Mouse (Mus musculus) lung, postnatal 14 days (tissue): ENCODE measurements around the gene Zfp354a.
"Not testable (repeated sequence)": the region's sequence is repeated elsewhere in the genome, so short reads cannot be mapped to it uniquely, and the experiment has no call there.

Experiments
- DNase-seq: peaks from one replicate; pipeline ENCODE4 v3.0.0; 2021

The Zfp354a gene

GRCm38 (mm10) chr11:51059151-51059571, at the start of gene Zfp354a:
TSS of gene Zfp354a (plus strand) at chr11:51059257.
- peak; percentile 72 for DNase-seq

- peak; percentile 46 for DNase-seq
Measured at GRCm38 (mm10) chr11:51011821-51012220, 47.2 kb upstream of the Zfp354a start.

GRCm38 (mm10) chr11:51013936-51014335, 45.1 kb upstream of the Zfp354a start, which contains the start of gene Olfr54:
TSS of gene Olfr54 (plus strand) at chr11:51014236.
- no peak for DNase-seq

DNA sequence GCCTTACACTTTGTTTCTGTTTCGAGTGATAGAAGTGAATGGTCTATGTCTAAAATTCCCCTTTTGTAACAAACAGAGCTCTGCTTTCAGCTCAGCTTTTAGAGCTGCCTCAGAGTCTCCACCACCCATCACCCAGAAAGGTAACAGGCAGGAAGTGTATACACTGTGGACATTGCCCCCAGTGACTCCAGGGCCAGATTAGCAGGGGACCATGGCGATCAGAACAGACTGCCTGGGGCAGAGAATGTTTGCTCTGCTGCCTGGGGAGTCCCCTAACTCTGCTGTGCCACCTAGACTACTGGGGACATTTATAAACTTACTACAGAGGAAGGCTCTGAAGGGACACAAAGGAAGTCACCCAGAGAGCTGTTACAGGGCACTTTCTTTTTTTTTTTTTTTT, 42.7 kb upstream of the Zfp354a start:
- no peak for DNase-seq

DNA sequence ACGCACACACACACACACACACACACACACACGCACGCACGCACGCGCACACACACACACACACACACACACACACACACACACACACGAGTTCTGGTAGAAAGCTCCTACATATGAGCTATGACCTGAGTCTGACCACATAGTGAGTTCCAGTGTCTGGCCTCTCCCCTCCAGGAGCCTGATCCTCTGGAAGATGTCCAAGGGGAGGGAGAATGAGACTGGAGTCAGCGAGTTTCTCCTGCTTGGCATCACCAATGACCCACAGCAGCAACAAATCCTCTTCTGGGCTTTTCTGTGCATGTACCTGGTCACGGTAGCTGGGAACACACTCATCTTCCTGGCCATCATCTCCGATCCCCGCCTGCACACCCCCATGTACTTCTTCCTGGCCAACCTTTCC, 32.2 kb upstream of the Zfp354a start:
- DNase-seq = not testable (repeated sequence)

DNA sequence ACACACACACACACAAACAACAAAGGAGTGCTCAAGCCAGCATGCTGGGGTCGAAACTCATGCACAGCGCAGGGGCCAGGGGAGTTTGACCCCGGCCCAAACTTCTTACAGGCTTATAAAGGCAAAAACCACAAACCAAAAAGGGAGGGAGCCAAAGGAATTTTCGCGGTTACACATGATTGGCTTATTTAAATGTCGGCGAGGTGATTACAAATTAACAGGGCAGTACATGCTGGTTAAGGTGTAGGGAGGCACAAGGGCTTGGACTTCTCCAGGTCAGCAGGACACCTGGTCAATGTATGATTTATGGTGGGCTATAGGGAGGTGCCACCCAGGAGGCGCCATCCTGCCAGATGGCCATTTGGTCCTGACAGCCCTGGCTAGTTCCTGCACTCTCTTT, 29.7 kb upstream of the Zfp354a start:
- not testable (repeated sequence) for DNase-seq

GRCm38 (mm10) chr11:51030225-51030624, 28.8 kb upstream of the Zfp354a start:
- DNase-seq = no peak

DNA sequence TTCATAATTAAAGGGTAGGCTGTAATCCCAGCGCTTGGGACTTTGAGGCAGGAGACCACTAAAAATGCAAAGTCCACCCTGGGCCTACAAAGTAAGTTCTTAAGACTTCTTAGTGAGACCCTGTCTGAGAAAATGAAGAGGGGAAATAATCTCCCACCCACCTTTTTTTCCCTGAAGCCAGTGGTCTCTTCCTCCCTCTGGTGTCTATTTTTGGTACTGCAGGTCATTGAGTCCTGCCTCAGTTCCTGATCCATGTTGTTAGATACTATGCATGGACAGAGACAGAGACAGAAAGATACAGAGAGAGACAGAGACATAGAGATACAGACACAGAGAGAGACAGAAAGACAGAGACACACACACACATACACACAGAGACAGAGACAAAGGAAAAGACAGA, 26.2 kb upstream of the Zfp354a start:
- DNase-seq = peak; percentile 39

DNA sequence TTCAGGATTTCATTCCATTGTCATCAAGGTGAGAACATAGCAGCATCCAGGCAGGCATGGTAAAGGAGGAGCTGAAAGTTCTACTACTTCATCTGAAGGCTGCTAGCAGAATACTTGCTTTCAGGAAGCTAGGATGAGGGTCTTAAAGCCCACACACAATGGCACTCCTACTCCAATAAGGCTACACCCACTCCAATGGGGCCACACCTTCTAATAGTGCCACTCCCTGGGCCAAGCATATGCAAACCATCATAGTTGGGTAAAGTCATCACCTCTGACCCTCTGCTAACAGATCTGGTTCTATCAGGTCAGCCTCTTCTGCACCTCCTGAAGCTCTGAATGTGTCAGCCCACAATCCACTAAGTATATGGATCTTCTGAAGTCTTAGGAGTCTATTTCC, 24.9 kb upstream of the Zfp354a start:
- DNase-seq = not testable (repeated sequence)

- peak; percentile 4 for DNase-seq
Measured at GRCm38 (mm10) chr11:51035951-51036350, 23.1 kb upstream of the Zfp354a start.

DNA sequence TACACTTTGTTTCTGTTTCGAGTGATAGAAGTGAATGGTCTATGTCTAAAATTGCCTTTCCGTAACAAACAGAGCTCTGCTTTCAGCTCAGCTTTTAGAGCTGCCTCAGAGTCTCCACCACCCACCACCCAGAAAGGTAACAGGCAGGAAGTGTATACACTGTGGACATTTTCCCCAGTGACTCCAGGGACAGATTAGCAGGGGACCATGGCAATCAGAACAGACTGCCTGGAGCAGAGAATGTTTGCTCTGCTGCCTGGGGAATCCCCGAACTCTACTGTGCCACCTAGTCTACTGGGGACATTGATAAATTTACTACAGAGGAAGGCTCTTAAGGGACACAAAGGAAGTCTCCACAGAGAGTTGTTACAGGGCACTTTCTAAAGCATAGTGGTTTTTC, 14.3 kb upstream of the Zfp354a start:
- not testable (repeated sequence) for DNase-seq

DNA sequence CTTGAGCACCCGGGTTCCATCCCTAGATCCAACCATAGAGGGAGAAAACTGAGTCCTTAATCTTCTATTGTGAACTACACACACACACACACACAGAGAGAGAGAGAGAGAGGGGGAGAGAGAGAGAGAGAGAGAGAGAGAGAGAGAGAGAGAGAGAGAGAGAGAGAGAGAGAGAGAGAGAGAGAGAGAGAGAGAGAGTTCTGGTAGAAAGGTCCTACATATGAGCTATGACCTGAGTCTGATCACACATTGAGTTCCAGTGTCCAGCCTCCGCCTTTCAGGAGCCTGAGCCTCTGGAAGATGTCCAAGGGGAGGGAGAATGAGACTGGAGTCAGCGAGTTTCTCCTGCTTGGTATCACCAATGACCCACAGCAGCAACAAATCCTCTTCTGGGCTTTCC, 11.2 kb upstream of the Zfp354a start, which contains the start of gene Olfr1375:
Gene Olfr1375 (plus strand): TSS at position 301 of the 400 bp plus-strand sequence.
- DNase-seq = not testable (repeated sequence)

GRCm38 (mm10) chr11:51051678-51052077, 7.4 kb upstream of the Zfp354a start:
- DNase-seq = no peak

GRCm38 (mm10) chr11:51053230-51053629, 5.8 kb upstream of the Zfp354a start:
- peak; percentile 2 for DNase-seq

DNA sequence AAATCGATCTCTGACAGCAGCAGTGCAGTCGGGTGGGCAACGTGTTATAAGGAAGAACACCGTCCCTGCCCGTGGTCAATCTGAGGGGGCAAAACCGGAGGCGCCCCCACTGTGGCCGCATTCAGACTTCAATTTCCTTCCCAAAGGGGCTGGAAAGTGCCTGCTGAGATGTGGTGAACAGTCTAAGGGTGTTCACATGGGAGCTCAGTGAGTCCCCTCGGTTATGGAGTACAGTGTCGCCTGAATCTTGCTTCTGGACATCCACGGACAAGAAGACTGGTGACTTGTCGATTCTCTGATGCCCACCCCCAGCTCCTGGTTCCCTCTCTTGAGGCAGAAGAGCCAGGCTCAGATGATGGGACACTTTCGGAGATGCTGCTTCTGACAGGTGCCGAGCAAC, 583 bp downstream of the Zfp354a start:
- no peak for DNase-seq

GRCm38 (mm10) chr11:51060981-51061380, 1.9 kb downstream of the Zfp354a start:
- no peak for DNase-seq

DNA sequence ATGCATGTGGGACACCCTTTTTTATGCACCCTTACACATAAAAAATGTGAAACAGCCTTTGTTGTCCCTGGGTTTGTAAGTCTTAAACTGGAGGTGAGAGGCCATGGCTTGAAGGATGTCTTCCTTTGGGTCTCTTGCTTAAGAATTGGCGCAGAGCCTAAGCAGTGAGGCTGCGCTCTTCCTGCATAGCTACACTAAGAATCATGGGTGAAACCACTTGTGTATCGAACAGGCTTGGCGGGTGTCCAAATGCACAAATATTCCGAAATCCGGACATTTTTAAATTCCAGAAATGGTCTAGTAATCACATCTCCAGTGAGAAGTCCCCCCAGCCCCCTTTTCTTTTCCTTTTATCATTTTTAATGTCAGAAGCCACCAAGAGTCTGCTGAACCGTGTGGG, 4.2 kb downstream of the Zfp354a start:
- no peak for DNase-seq

- no peak for DNase-seq
Measured at GRCm38 (mm10) chr11:51063841-51064240, 4.8 kb downstream of the Zfp354a start.

GRCm38 (mm10) chr11:51084527-51084926, 25.5 kb downstream of the Zfp354a start:
- no peak for DNase-seq

GRCm38 (mm10) chr11:51085269-51085668, 26.2 kb downstream of the Zfp354a start:
- no peak for DNase-seq

DNA sequence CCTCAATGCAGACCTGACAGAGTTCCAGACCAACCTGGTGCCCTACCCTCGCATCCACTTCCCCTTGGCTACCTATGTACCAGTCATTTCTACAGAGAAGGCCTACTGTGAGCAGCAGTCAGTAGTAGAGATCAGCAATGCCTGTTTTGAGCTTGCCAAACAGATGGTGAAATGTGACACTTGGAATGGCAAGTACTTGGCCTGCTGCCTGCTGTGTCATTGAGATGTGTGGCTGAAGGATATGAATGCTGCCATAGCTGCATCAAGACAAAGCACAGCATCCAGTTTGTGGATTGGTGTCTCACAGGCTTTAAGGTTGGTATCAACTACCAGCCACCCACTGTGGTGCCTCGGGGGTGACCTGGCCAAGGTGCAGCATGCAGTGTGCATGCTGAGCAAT, 48.2 kb downstream of the Zfp354a start:
- peak; percentile 2 for DNase-seq

DNA sequence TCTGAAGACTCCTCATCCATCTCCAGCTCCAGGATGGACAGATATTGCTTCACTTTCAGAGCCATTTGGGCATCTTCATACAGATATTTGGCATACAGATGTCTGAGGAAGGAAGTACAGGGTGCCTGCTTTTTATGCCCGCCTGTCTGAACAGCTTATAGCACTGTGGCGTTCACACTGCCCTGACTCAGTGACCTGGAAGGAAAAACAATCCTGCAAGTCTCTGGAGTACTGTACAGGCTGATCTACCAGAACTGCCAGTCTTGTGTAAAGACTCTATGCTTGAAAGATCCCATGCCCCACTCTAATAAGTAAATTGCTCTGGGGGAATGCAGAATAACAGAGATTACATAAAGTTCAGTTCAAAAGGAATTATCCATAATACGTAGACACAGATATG, 51.6 kb downstream of the Zfp354a start:
- no peak for DNase-seq
